Mouse (Mus musculus) liver, embryonic 12.5 days (tissue): ENCODE data around the gene Coq7. TPM values are rescaled to one million over a fixed set of nuclear protein-coding genes. Genes with fewer than 3 reads are reported as not detected.

ENCODE experiments used
- ATAC-seq: fragments of 200-750 bp; cut with Nextera tagmentation; 2 replicates; pipeline ENCODE4 v1.8.0; 2017; ENCODE audit warnings: moderate number of reproducible peaks, mild to moderate bottlenecking, moderate library complexity
- H3K27ac ChIP-seq: fragments of 300-500 bp; sonication (generic); 2 replicates; pipeline ENCODE4 v1.5.1; 2016; ENCODE audit warnings: mild to moderate bottlenecking
- H3K27me3 ChIP-seq: fragments of 300-500 bp; sonication (generic); replicated peaks from 2 replicates; pipeline ENCODE4 v1.6.1; 2016; ENCODE audit warnings: mild to moderate bottlenecking, moderate library complexity
- H3K36me3 ChIP-seq: fragments of 300-500 bp; sonication (generic); 2 replicates; pipeline ENCODE4 v1.6.1; 2016; ENCODE audit warnings: mild to moderate bottlenecking, moderate library complexity
- H3K4me1 ChIP-seq: fragments of 300-500 bp; sonication (generic); 2 replicates; pipeline ENCODE4 v1.6.1; 2016
- H3K4me2 ChIP-seq: fragments of 300-500 bp; sonication (generic); 2 replicates; pipeline ENCODE4 v1.6.1; 2016; ENCODE audit warnings: mild to moderate bottlenecking, moderate library complexity
- H3K4me3 ChIP-seq: fragments of 300-500 bp; sonication (generic); 2 replicates; pipeline ENCODE4 v1.5.1; 2016; ENCODE audit warnings: mild to moderate bottlenecking, moderate library complexity
- H3K9ac ChIP-seq: fragments of 300-500 bp; sonication (generic); 2 replicates; pipeline ENCODE4 v1.6.1; 2016; ENCODE audit warnings: mild to moderate bottlenecking, moderate library complexity
- H3K9me3 ChIP-seq: fragments of 300-500 bp; sonication (generic); replicated peaks from 2 replicates; pipeline ENCODE4 v1.6.1; 2016; ENCODE audit warnings: mild to moderate bottlenecking, moderate library complexity
- WGBS: fragments of 180-500 bp; shearing (Covaris S2); methylation state at CpG from one replicate; pipeline ENCODE4 v1.1.7; 2016; ENCODE audit not compliant: insufficient replicate concordance; 5-methylcytosine and 5-hydroxymethylcytosine counted together
- polyA plus RNA-seq: library from polyadenylated mRNA; unstranded; fragments of >200 nt; fragmentation: Nextera tagmentation; extraction: Ambion mirVana; gene quantifications from 2 replicates; pipeline ENCODE4 v1.2.1, GENCODE M21; 2016

Coq7 gene
- polyA plus RNA-seq, 1 experiment from 2014 or later = 62.9 TPM

DNA sequence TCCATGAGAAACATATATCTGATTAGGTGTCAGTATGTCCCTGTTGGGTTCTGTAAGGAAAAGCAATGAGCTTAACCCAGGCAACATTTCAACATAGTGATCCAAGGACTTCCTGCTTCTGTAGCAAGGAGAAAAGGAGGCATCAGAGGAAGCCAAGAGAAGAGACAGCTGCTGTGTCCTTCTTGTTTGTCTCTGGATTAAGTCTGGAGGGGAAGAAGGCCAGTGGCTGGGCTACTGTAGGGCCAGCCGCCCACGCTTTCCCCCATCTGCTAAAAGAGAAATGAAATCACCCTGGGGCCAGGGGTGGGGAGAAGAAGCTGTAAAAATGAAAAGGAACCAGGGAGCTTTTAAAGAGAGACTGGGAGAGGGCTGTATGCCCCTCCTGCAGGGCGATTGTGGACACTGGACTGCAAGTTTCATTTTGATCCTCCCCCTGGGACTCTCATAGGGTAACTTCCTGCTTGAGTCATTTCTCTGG lies 54.3 kb downstream of the Coq7 start:
- Histone ChIP-seq H3K27me3 (no peaks in the 10 kb centered on the region), H3K4me2 (no peak overlapping the region), H3K9ac (no peak overlapping the region), H3K9me3 (no peaks in the 10 kb centered on the region), H3K36me3 (no peaks in the 10 kb centered on the region), H3K4me3 (no peak overlapping the region), H3K4me1 (no peaks in the 10 kb centered on the region), H3K27ac (no peak overlapping the region)
- 49% methylated on average over 3 of the region's 3 CpGs for WGBS
- ATAC-seq = no peak

DNA sequence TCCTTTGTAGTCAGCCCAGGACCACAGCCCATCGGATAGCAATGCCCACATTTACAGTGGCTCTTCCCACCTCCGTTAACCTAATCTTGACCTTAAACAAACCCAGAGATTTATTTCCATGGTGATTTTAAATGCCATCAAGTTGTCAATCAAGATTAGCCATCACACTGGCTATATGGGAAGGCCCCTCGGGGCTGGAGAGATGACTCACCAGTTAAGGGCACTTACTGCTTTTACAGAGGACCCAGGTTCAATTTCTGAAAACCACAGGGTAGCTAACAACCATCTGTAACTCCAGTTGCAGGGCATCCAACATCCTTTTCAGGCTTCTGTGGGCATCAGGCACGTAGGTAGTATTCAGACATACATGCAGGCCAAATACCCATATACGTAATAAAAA lies 56.7 kb downstream of the Coq7 start:
- Histone ChIP-seq H3K4me2 (no peak overlapping the region), H3K27me3 (no peaks in the 10 kb centered on the region), H3K4me1 (no peaks in the 10 kb centered on the region), H3K4me3 (no peak overlapping the region), H3K9me3 (no peaks in the 10 kb centered on the region), H3K9ac (no peak overlapping the region), H3K27ac (no peak overlapping the region), H3K36me3 (no peaks in the 10 kb centered on the region)
- 68% methylated on average over 5 of the region's 5 CpGs for WGBS
- no peak for ATAC-seq

- ATAC-seq = no peak
- H3K9me3 ChIP-seq = no peaks in the 10 kb centered on the region
- no peak overlapping the region for H3K27ac ChIP-seq
- no peak overlapping the region for H3K4me2 ChIP-seq
- WGBS = 66% methylated on average over 7 of the region's 7 CpGs
- no peak overlapping the region for H3K4me3 ChIP-seq
- H3K27me3 ChIP-seq = no peaks in the 10 kb centered on the region
- H3K36me3 ChIP-seq = no peaks in the 10 kb centered on the region
- H3K4me1 ChIP-seq = peaks cover 8% of the 10 kb centered on the region; the same call in 1 of the 2 replicates
- no peak overlapping the region for H3K9ac ChIP-seq
Measured at GRCm38 (mm10) chr7:118475008-118475705, 58.0 kb downstream of the Coq7 start.

DNA sequence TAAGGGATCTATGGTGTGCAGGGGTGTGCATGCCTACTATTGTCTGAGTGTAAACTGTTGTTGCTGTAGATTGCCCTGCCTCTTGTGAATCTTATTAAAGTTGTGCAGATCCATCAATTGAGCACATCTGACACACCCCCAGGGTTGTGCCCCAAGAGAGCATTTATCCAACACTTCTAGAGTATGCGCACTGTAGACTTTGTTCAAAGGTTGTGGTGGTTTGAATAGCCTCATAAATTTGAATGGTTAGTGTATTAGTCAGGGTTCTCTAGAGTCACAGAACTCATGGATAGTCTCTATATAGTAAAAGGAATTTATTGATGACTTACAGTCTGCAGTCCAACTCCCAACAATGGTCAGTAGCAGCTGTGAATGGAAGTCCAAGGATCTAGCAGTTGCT lies 60.3 kb downstream of the Coq7 start:
- WGBS = 85% methylated on average over 1 of the region's 1 CpGs
- H3K36me3 ChIP-seq = no peaks in the 10 kb centered on the region
- no peaks in the 10 kb centered on the region for H3K9me3 ChIP-seq
- no peak overlapping the region for H3K4me2 ChIP-seq
- no peak overlapping the region for H3K4me3 ChIP-seq
- no peaks in the 10 kb centered on the region for H3K27me3 ChIP-seq
- peaks cover 9% of the 10 kb centered on the region; the same call in 1 of the 2 replicates for H3K4me1 ChIP-seq
- ATAC-seq = no peak
- H3K9ac ChIP-seq = no peak overlapping the region
- no peak overlapping the region for H3K27ac ChIP-seq

GRCm38 (mm10) chr7:118468060-118468459 lies 65.1 kb downstream of the Coq7 start:
- Histone ChIP-seq H3K4me2 (no peak overlapping the region), H3K4me3 (no peak overlapping the region), H3K4me1 (peaks cover 9% of the 10 kb centered on the region; the same call in 1 of the 2 replicates), H3K9me3 (no peaks in the 10 kb centered on the region), H3K9ac (no peak overlapping the region), H3K36me3 (no peaks in the 10 kb centered on the region), H3K27ac (no peak overlapping the region), H3K27me3 (no peaks in the 10 kb centered on the region)
- ATAC-seq = no peak
- 86% methylated on average over 3 of the region's 3 CpGs for WGBS

GRCm38 (mm10) chr7:118464432-118464831 lies 68.7 kb downstream of the Coq7 start:
- no peak overlapping the region for H3K9ac ChIP-seq
- H3K4me1 ChIP-seq = peaks cover 5% of the 10 kb centered on the region; the same call in 1 of the 2 replicates
- no peaks in the 10 kb centered on the region for H3K9me3 ChIP-seq
- H3K27ac ChIP-seq = no peak overlapping the region
- 35% methylated on average over 4 of the region's 4 CpGs for WGBS
- no peak for ATAC-seq
- H3K27me3 ChIP-seq = no peaks in the 10 kb centered on the region
- H3K36me3 ChIP-seq = no peaks in the 10 kb centered on the region
- H3K4me3 ChIP-seq = no peak overlapping the region
- H3K4me2 ChIP-seq = no peak overlapping the region

DNA sequence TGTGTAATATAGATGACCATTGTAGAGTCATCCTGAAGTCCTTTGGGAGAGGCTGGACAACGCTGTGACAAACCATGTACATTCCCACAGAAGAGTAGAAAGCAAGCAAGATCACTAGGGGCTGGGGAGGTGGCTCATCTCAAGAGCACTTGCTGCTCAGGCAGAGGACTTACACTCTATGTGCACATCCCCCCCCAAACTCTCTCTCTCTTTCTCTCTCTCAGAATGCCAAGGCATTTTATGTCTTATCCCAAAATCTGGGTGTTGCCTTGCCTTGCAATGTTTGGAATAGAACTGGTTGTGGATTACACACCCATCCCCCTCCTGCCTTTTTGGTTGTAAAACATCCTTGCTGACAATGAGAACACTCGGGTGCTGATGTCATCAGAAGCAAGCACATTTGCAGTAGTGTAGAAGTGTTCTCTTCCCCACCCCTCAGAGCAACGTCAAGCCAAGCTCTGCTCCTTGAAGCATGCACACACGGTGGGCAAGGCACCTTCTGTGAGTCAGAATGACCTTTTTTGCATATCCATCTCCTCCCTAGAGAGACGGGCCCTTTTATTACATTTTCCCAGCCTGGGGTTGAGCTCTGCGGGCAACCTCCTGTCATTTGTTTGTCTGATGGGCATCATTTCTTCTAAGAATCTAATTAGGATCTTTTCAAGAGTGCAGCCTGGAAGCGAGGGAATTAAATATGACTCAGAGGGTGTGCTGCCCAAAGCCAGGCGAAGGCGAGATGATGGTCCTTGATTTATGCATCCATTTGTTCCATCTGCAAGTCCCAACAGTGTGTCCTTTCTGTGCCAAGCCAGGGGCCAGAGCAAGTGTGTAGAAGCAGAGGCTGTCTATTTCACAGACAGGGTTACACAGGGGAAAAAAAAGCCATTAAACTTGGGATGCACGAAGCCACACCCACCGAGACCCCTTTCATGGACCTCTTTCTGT lies 70.1 kb downstream of the Coq7 start:
- WGBS = 44% methylated on average over 11 of the region's 11 CpGs
- ATAC-seq = no peak
- Histone ChIP-seq H3K4me3 (no peak overlapping the region), H3K27ac (no peak overlapping the region), H3K9me3 (no peaks in the 10 kb centered on the region), H3K4me1 (peaks cover 5% of the 10 kb centered on the region; the same call in 1 of the 2 replicates), H3K36me3 (no peaks in the 10 kb centered on the region), H3K9ac (no peak overlapping the region), H3K4me2 (no peak overlapping the region), H3K27me3 (no peaks in the 10 kb centered on the region)

GRCm38 (mm10) chr7:118461400-118462136 lies 71.6 kb downstream of the Coq7 start:
- Histone ChIP-seq H3K9me3 (no peaks in the 10 kb centered on the region), H3K9ac (no peak overlapping the region), H3K36me3 (no peaks in the 10 kb centered on the region), H3K4me3 (no peak overlapping the region), H3K4me2 (no peak overlapping the region), H3K4me1 (peaks cover 5% of the 10 kb centered on the region; the same call in 1 of the 2 replicates), H3K27ac (no peak overlapping the region), H3K27me3 (no peaks in the 10 kb centered on the region)
- WGBS = 55% methylated on average over 16 of the region's 16 CpGs
- ATAC-seq = no peak

Other genes starting within 250 kb of the Coq7 start
- gene Syt17, start 85.1 kb downstream of the Coq7 start, polyA plus RNA-seq = 0.14 and 0.45 TPM in 2 replicates
- 1.2 and 1.3 TPM in 2 replicates for gene Itpripl2, start 41.4 kb downstream of the Coq7 start, polyA plus RNA-seq
- 0.46 and 0.49 TPM in 2 replicates for gene Tmc7, start 51.4 kb upstream of the Coq7 start, polyA plus RNA-seq
- not detected in 2 replicates for gene Tmc5, start 63.9 kb upstream of the Coq7 start, polyA plus RNA-seq
- 45.7 and 51.8 TPM in 2 replicates for gene Gde1, start 172.4 kb upstream of the Coq7 start, polyA plus RNA-seq
- gene Ccp110, start 179.2 kb upstream of the Coq7 start, polyA plus RNA-seq = 10.4 and 10.8 TPM in 2 replicates
- gene Vps35l, start 206.9 kb upstream of the Coq7 start, polyA plus RNA-seq = 45.7 and 49.6 TPM in 2 replicates